Mouse (Mus musculus): ENCODE measurements at regions not wholly inside any gene's neighbourhood (a gene's known extent, or its start where the extent isn't known, plus 50 kb on each side); places are given as distances from the start of the nearest gene placed in this dataset.

GRCm38 (mm10) chr3:137755391-137755790 lies 84.1 kb downstream of the Gm21962 start:
- no peaks in the 10 kb centered on the region for H3K27me3 ChIP-seq (ENCODE audit: control insufficient read depth, insufficient read depth, low read length)

GRCm38 (mm10) chr3:137762213-137762884 lies 91.0 kb downstream of the Gm21962 start:
- Histone ChIP-seq H3K4me3 (ENCODE audit: low read depth, low read length) (no peak overlapping the region), H3K9me3 (replicated peaks; ENCODE audit: control insufficient read depth, low read length) (no peaks in the 10 kb centered on the region), H3K9ac (ENCODE audit: low read depth, low read length) (no peak overlapping the region), H3K4me2 (no peak overlapping the region), H3K27ac (ENCODE audit: low read depth, low read length) (no peak overlapping the region), H3K36me3 (ENCODE audit: control insufficient read depth, insufficient read depth, low read length) (no peaks in the 10 kb centered on the region), H3K4me1 (ENCODE audit: control insufficient read depth, insufficient read depth, low read length) (no peaks in the 10 kb centered on the region), H3K27me3 (ENCODE audit: control insufficient read depth, insufficient read depth, low read length) (no peaks in the 10 kb centered on the region)
- no peak for ATAC-seq (replicated peaks; ENCODE audit: insufficient number of reproducible peaks, low FRiP score, low TSS enrichment)
- WGBS (ENCODE audit: insufficient replicate concordance): 54% methylated on average over 14 of the region's 14 CpGs

More at GRCm38 (mm10) chr3:137755391-137755790, 84.1 kb downstream of the Gm21962 start:
- H3K4me1 ChIP-seq (ENCODE audit: control insufficient read depth, insufficient read depth, low read length): peaks cover 5% of the 10 kb centered on the region; the same call in 1 of the 2 replicates
- H3K36me3 ChIP-seq (ENCODE audit: control insufficient read depth, insufficient read depth, low read length): no peaks in the 10 kb centered on the region
- no peak overlapping the region for H3K9ac ChIP-seq (ENCODE audit: low read depth, low read length)
- ATAC-seq (replicated peaks; ENCODE audit: insufficient number of reproducible peaks, low FRiP score, low TSS enrichment): no peak
- WGBS (ENCODE audit: insufficient replicate concordance): 80% methylated on average over 5 of the region's 5 CpGs
- H3K4me3 ChIP-seq (ENCODE audit: low read depth, low read length): no peak overlapping the region
- H3K4me2 ChIP-seq: no peak overlapping the region
- no peak overlapping the region for H3K27ac ChIP-seq (ENCODE audit: low read depth, low read length)
- no peaks in the 10 kb centered on the region for H3K9me3 ChIP-seq (replicated peaks; ENCODE audit: control insufficient read depth, low read length)

GRCm38 (mm10) chr3:137763406-137763805 lies 92.1 kb downstream of the Gm21962 start:
- no peak overlapping the region for H3K4me2 ChIP-seq
- ATAC-seq (replicated peaks; ENCODE audit: insufficient number of reproducible peaks, low FRiP score, low TSS enrichment): no peak
- WGBS (ENCODE audit: insufficient replicate concordance): 80% methylated on average over 5 of the region's 5 CpGs
- no peaks in the 10 kb centered on the region for H3K36me3 ChIP-seq (ENCODE audit: control insufficient read depth, insufficient read depth, low read length)
- no peaks in the 10 kb centered on the region for H3K4me1 ChIP-seq (ENCODE audit: control insufficient read depth, insufficient read depth, low read length)
- H3K27me3 ChIP-seq (ENCODE audit: control insufficient read depth, insufficient read depth, low read length): no peaks in the 10 kb centered on the region
- H3K27ac ChIP-seq (ENCODE audit: low read depth, low read length): no peak overlapping the region
- no peaks in the 10 kb centered on the region for H3K9me3 ChIP-seq (replicated peaks; ENCODE audit: control insufficient read depth, low read length)
- H3K9ac ChIP-seq (ENCODE audit: low read depth, low read length): no peak overlapping the region
- no peak overlapping the region for H3K4me3 ChIP-seq (ENCODE audit: low read depth, low read length)

- WGBS (ENCODE audit: insufficient replicate concordance): 78% methylated on average over 4 of the region's 4 CpGs
- no peak overlapping the region for H3K4me2 ChIP-seq
- no peak overlapping the region for H3K9ac ChIP-seq (ENCODE audit: low read depth, low read length)
- no peak for ATAC-seq (replicated peaks; ENCODE audit: insufficient number of reproducible peaks, low FRiP score, low TSS enrichment)
- H3K27me3 ChIP-seq (ENCODE audit: control insufficient read depth, insufficient read depth, low read length): no peaks in the 10 kb centered on the region
- H3K4me1 ChIP-seq (ENCODE audit: control insufficient read depth, insufficient read depth, low read length): no peaks in the 10 kb centered on the region
- no peak overlapping the region for H3K27ac ChIP-seq (ENCODE audit: low read depth, low read length)
- H3K9me3 ChIP-seq (replicated peaks; ENCODE audit: control insufficient read depth, low read length): no peaks in the 10 kb centered on the region
- H3K4me3 ChIP-seq (ENCODE audit: low read depth, low read length): no peak overlapping the region
- no peaks in the 10 kb centered on the region for H3K36me3 ChIP-seq (ENCODE audit: control insufficient read depth, insufficient read depth, low read length)
Observed at GRCm38 (mm10) chr3:137768627-137769026, 95.7 kb upstream of the H2afz start.

- H3K27me3 ChIP-seq (ENCODE audit: control insufficient read depth, insufficient read depth, low read length): no peaks in the 10 kb centered on the region
- H3K27ac ChIP-seq (ENCODE audit: low read depth, low read length): no peak overlapping the region
- peak; percentile 37; the same call in 1 of the 2 replicates for ATAC-seq (replicated peaks; ENCODE audit: insufficient number of reproducible peaks, low FRiP score, low TSS enrichment)
- H3K9me3 ChIP-seq (replicated peaks; ENCODE audit: control insufficient read depth, low read length): no peaks in the 10 kb centered on the region
- H3K9ac ChIP-seq (ENCODE audit: low read depth, low read length): no peak overlapping the region
- H3K36me3 ChIP-seq (ENCODE audit: control insufficient read depth, insufficient read depth, low read length): no peaks in the 10 kb centered on the region
- no peak overlapping the region for H3K4me2 ChIP-seq
- no peak overlapping the region for H3K4me3 ChIP-seq (ENCODE audit: low read depth, low read length)
- 37% methylated on average over 6 of the region's 6 CpGs for WGBS (ENCODE audit: insufficient replicate concordance)
- peaks cover 8% of the 10 kb centered on the region; the same call in 1 of the 2 replicates for H3K4me1 ChIP-seq (ENCODE audit: control insufficient read depth, insufficient read depth, low read length)
Observed at GRCm38 (mm10) chr3:137775076-137775849, 89.0 kb upstream of the H2afz start.

- Histone ChIP-seq H3K9ac (ENCODE audit: low read depth, low read length) (no peak overlapping the region), H3K27me3 (ENCODE audit: control insufficient read depth, insufficient read depth, low read length) (no peaks in the 10 kb centered on the region), H3K4me1 (ENCODE audit: control insufficient read depth, insufficient read depth, low read length) (peaks cover 13% of the 10 kb centered on the region; the same call in 1 of the 2 replicates), H3K9me3 (replicated peaks; ENCODE audit: control insufficient read depth, low read length) (no peaks in the 10 kb centered on the region), H3K27ac (ENCODE audit: low read depth, low read length) (no peak overlapping the region), H3K36me3 (ENCODE audit: control insufficient read depth, insufficient read depth, low read length) (no peaks in the 10 kb centered on the region), H3K4me2 (peak overlapping the region; percentile 42), H3K4me3 (ENCODE audit: low read depth, low read length) (no peak overlapping the region)
- 24% methylated on average over 7 of the region's 7 CpGs for WGBS (ENCODE audit: insufficient replicate concordance)
- 0 out of 2 replicates have a peak, but pooled peaks have one; percentile 22 for ATAC-seq (replicated peaks; ENCODE audit: insufficient number of reproducible peaks, low FRiP score, low TSS enrichment)
Observed at GRCm38 (mm10) chr3:137778113-137778512, 86.2 kb upstream of the H2afz start.

- Histone ChIP-seq H3K36me3 (ENCODE audit: control insufficient read depth, insufficient read depth, low read length) (no peaks in the 10 kb centered on the region), H3K4me3 (ENCODE audit: low read depth, low read length) (peak overlapping the region; percentile 11; the same call in 1 of the 2 replicates), H3K9ac (ENCODE audit: low read depth, low read length) (no peak overlapping the region), H3K27me3 (ENCODE audit: control insufficient read depth, insufficient read depth, low read length) (no peaks in the 10 kb centered on the region), H3K4me2 (peak overlapping the region; percentile 55), H3K4me1 (ENCODE audit: control insufficient read depth, insufficient read depth, low read length) (peaks cover 14% of the 10 kb centered on the region; the same call in 1 of the 2 replicates), H3K27ac (ENCODE audit: low read depth, low read length) (no peak overlapping the region), H3K9me3 (replicated peaks; ENCODE audit: control insufficient read depth, low read length) (no peaks in the 10 kb centered on the region)
- whole genome bisulfite sequencing (ENCODE audit: insufficient replicate concordance): 6% methylated on average over 11 of the region's 11 CpGs
- no peak for ATAC-seq (replicated peaks; ENCODE audit: insufficient number of reproducible peaks, low FRiP score, low TSS enrichment)
Observed at GRCm38 (mm10) chr3:137780029-137780428, 84.3 kb upstream of the H2afz start.

GRCm38 (mm10) chr3:137782836-137783235 lies 81.5 kb upstream of the H2afz start:
- Histone ChIP-seq H3K4me3 (ENCODE audit: low read depth, low read length) (no peak overlapping the region), H3K9me3 (replicated peaks; ENCODE audit: control insufficient read depth, low read length) (no peaks in the 10 kb centered on the region), H3K4me1 (ENCODE audit: control insufficient read depth, insufficient read depth, low read length) (peaks cover 12% of the 10 kb centered on the region; the same call in 1 of the 2 replicates), H3K36me3 (ENCODE audit: control insufficient read depth, insufficient read depth, low read length) (no peaks in the 10 kb centered on the region), H3K4me2 (no peak overlapping the region), H3K27me3 (ENCODE audit: control insufficient read depth, insufficient read depth, low read length) (no peaks in the 10 kb centered on the region), H3K9ac (ENCODE audit: low read depth, low read length) (no peak overlapping the region), H3K27ac (ENCODE audit: low read depth, low read length) (no peak overlapping the region)
- WGBS (ENCODE audit: insufficient replicate concordance): 45% methylated on average over 5 of the region's 5 CpGs
- ATAC-seq (replicated peaks; ENCODE audit: insufficient number of reproducible peaks, low FRiP score, low TSS enrichment): no peak
